Mouse (Mus musculus) left cerebral cortex, adult 2 months (tissue): ENCODE measurements at regions not wholly inside any gene's neighbourhood (a gene's known extent, or its start where the extent isn't known, plus 50 kb on each side); places are given as distances from the start of the nearest gene placed in this dataset.

Experiments
- DNase-seq, 2 experiments: peaks; one replicate each; pipeline ENCODE4 v3.0.0; 2021 to 2022; ENCODE audit warnings: low spot score in 2 of 2, mixed read lengths in 1 of 2; ENCODE audit errors: extremely low spot score in 1 of 2
- H3K27ac ChIP-seq: fragments of 200-600 bp; 2 replicates; pipeline ENCODE4 v1.8.1; 2022
- H3K4me3 ChIP-seq: fragments of 200-600 bp; 2 replicates; pipeline ENCODE4 v1.8.1; 2022
- CTCF ChIP-seq: fragments of 200-600 bp; IDR thresholded peaks from 2 replicates; pipeline ENCODE4 v1.8.1; 2022; ENCODE audit warnings: antibody characterized with exemption, mild to moderate bottlenecking, moderate library complexity
- intact Hi-C: fragments of 180-260 bp; cut with DNase I; formaldehyde crosslinking; loops from one replicate; pipeline ENCODE4 v1.15.1; 2025

DNA sequence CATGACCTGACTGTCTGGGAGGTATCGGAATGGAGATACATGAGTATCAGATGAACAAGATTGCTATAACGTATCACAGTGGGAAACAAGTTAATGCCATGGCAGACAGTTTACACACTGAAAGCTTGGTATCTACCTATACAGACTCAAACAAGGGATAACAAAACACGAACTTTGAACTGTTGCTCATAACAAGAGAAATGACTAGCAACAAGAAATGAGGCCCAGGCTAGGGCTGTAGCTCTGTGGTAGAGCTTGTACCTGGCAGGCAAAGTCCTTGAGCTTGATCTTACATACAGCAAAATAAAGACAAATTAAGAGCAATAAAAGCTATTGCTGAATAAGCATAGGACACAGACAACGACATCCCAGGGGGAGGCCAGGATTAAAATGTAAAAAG, 172.4 kb upstream of the Pln start:
- no peak for TF ChIP-seq CTCF
- Histone ChIP-seq H3K4me3 (no peak overlapping the region), H3K27ac (no peak overlapping the region)
- no peak for DNase-seq
- intact Hi-C loops, result no loop called here

DNA sequence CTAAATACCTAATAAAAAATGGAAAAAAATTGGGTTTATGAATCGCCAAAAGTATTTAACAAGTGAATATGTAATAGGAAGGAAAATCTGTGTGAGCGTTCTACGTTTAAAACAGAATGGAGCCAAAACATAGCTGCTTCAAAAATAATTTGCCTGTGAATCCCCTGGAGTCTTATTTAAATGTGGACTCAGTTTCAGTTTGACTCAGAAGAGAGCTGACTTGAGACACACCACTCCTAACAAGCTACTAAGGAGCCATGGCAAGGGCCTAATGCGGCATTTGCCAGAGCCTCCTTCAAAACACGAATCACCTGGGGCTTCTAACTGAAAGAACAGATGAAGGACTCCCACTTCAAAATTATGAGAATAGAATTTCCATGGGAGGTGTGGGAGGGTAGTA, 169.7 kb upstream of the Pln start:
- intact Hi-C loops, result no loop called here
- H3K27ac ChIP-seq, result no peak overlapping the region
- DNase-seq, result no peak
- no peak overlapping the region for H3K4me3 ChIP-seq
- no peak for TF ChIP-seq CTCF

GRCm38 (mm10) chr10:53174038-53174564, 163.4 kb upstream of the Pln start:
- TF ChIP-seq CTCF, result no peak
- intact Hi-C loops, result no loop called here
- Histone ChIP-seq H3K4me3 (no peak overlapping the region), H3K27ac (no peak overlapping the region)
- no peak for DNase-seq

DNA sequence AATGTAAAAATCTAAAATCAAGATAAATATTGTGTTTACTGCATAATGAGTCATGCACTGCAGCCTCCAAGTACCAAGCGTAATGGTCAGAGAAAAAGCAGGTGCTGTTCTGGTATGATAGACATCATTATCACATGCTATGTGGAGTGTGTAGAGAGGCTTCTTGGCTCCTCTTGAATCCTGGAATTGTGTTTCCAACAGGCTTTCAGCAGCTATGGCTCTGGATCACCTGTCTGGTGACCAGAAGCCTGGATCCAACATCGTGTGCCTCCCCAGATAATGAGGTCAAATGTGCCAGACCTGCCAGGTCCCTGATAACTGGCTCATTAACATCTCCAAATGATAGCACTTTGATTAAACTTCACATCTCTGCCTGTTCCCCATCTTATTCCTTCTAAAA, 161.5 kb upstream of the Pln start:
- Histone ChIP-seq H3K4me3 (no peak overlapping the region), H3K27ac (no peak overlapping the region)
- intact Hi-C loops, result no loop called here
- no peak for DNase-seq
- no peak for TF ChIP-seq CTCF

GRCm38 (mm10) chr10:53178561-53178960, 158.9 kb upstream of the Pln start:
- TF ChIP-seq CTCF, result no peak
- no peak for DNase-seq
- intact Hi-C loops, result no loop called here
- H3K27ac ChIP-seq, result no peak overlapping the region
- no peak overlapping the region for H3K4me3 ChIP-seq

GRCm38 (mm10) chr10:53179109-53179508, 158.4 kb upstream of the Pln start:
- DNase-seq, result no peak
- intact Hi-C loops, result no loop called here
- no peak for TF ChIP-seq CTCF
- Histone ChIP-seq H3K4me3 (no peak overlapping the region), H3K27ac (no peak overlapping the region)

- DNase-seq, result peak in 1 of 2 experiments; percentile 15
- Histone ChIP-seq H3K27ac (peak overlapping the region; percentile 25), H3K4me3 (no peak overlapping the region)
- no peak for TF ChIP-seq CTCF
- intact Hi-C loops, result no loop called here
Measured at GRCm38 (mm10) chr10:53180751-53181151, 156.7 kb upstream of the Pln start.

DNA sequence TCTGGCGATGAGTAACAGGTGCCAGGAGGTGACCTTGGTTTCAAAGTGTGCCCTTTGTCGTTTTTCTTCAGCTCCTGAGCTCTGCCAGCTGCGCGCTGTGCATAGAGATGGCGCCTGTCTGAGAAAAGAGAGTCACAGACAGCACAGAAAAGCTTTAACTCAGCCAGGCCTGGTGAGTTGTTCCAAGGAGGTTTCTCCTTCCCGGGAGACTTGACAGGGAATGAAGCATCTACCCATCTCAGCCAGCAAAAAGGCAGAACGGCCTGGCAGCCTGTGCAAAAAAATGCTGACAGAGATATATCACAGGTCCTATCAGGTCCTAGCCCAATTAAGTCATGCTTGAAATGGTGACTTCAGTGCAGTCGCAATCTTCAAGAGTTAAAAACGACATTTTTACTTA, 156.1 kb upstream of the Pln start:
- intact Hi-C loops, result no loop called here
- no peak overlapping the region for H3K4me3 ChIP-seq
- peak overlapping the region; percentile 25; the same call in 1 of the 2 replicates for H3K27ac ChIP-seq
- TF ChIP-seq CTCF, result no peak
- DNase-seq, result no peak

DNA sequence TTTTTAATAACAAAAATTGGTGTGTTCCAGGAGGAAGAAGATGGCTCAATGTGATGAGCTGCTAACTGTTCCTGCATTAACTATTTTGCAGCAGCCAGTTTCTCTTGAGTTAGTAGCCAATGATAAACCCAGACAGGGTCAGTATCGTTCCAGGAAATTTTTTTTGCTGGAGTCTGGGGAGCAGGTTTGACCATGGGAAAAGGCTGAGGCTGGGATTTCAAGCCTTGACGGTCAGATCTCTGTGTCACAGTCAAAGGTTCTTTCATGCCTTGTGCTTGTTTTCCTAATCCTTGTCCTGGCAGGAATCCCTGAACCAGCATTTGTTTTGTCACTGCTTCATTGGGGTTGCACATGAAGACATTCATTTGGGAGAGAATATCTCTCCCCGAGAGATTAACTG, 129.0 kb upstream of the Pln start:
- no peak for TF ChIP-seq CTCF
- DNase-seq, result no peak
- intact Hi-C loops, result no loop called here
- Histone ChIP-seq H3K27ac (no peak overlapping the region), H3K4me3 (no peak overlapping the region)

DNA sequence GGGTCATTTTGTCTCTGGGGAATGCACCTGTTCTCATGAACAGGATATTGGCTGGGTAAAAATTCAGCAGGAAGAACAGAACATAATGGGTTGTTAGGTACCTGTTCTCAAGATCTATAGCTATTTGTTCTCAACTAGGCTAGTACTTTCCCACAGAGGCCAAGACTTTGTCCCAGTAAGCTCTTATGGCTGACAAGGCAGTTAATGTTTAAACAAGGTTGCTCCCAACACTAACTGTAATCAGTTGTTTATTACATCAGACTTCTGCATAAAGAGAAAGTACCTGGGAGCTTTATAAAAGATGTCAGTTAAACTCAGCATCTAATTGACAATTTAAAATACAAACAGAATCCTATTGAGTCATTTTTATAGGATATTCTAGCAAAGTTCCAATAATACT, 127.6 kb upstream of the Pln start:
- H3K27ac ChIP-seq, result no peak overlapping the region
- no peak overlapping the region for H3K4me3 ChIP-seq
- intact Hi-C loops, result no loop called here
- no peak for TF ChIP-seq CTCF
- no peak for DNase-seq
